ENCODE assay signal across 9 mouse cellular contexts in the genomic region with DNA sequence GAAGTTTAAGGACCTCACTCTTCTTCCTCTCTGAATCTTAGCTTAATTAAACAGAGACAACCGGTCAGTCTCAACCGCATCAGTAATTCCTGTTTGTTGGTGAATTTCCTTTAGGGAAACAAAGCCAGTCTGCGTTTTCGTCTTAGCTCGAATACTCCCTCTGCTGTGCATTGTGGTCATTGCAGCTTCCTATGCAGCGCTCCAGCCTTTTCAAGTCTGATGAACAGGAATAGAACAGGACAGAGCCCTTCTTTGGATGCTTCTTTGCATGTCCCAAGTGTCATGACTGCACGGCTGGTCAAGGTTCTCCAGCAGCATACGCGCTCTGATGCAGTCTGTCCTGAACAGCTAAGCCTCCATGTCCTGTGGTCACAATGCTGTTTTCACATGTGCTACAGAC. TPM values are rescaled to one million over a fixed set of nuclear protein-coding genes. Genes with fewer than 3 reads are reported as not detected.
DNase-seq lines count a peak whose midpoint lies in the region; ATAC-seq and TF ChIP-seq lines count a peak whose summit lies in the region.
"Had no signal": no experiment of that assay in that cellular context is flagged by ENCODE, and none has a peak within 500 bp of the region (broad histone marks: within the 10 kb centered on the region; RNA-seq: fewer than 3 reads in every experiment).

No protein-coding gene starts in this region.

- no peak; the same call in 1 of the 2 replicates for TF ChIP-seq CTCF in heart, adult 2 months (IDR thresholded peaks at IDR 0.05)
- peak; percentile 96 for TF ChIP-seq CTCF in lung, postnatal 0 days (IDR thresholded peaks at IDR 0.05)

- no peaks in the 10 kb centered on the region for H3K9me3 ChIP-seq in heart, embryonic 11.5 days (replicated peaks; ENCODE audit: control insufficient read depth, low read length)
- no peaks in the 10 kb centered on the region for H3K9me3 ChIP-seq in forebrain, embryonic 14.5 days (replicated peaks; ENCODE audit: control insufficient read depth, low read length)
- H3K9me3 ChIP-seq in lung, postnatal 0 days (ENCODE audit: low read length) = no peaks in the 10 kb centered on the region
- H3K9me3 ChIP-seq: limb, embryonic 13.5 days had no signal

- no peak overlapping the region for H3K4me2 ChIP-seq in heart, embryonic 11.5 days
- no peak overlapping the region for H3K4me2 ChIP-seq in forebrain, embryonic 14.5 days (ENCODE audit: low read length)
- no peak overlapping the region for H3K4me2 ChIP-seq in lung, postnatal 0 days (replicated peaks; ENCODE audit: low read depth, low read length)
- H3K4me2 ChIP-seq: limb, embryonic 13.5 days had no signal

- 15% methylated on average over 9 of the region's 9 CpGs for WGBS in heart, adult 2 months
- 21% methylated on average over 9 of the region's 9 CpGs for WGBS in heart, embryonic 11.5 days (ENCODE audit: insufficient replicate concordance)
- 19% methylated on average over 9 of the region's 9 CpGs for WGBS in forebrain, embryonic 14.5 days
- WGBS in lung, postnatal 0 days = 19% methylated on average over 9 of the region's 9 CpGs

- H3K4me3 ChIP-seq in heart, adult 2 months = no peak overlapping the region
- no peak overlapping the region for H3K4me3 ChIP-seq in heart, embryonic 11.5 days (ENCODE audit: low read depth, low read length)
- H3K4me3 ChIP-seq in forebrain, embryonic 14.5 days (ENCODE audit: low read depth, low read length) = no peak overlapping the region
- H3K4me3 ChIP-seq in lung, postnatal 0 days (ENCODE audit: low read depth, low read length) = no peak overlapping the region
- H3K4me3 ChIP-seq: limb, embryonic 13.5 days had no signal

- no peaks in the 10 kb centered on the region for H3K36me3 ChIP-seq in heart, adult 2 months (ENCODE audit: control insufficient read depth, insufficient read depth, low read length)
- peaks cover 7% of the 10 kb centered on the region; the same call in 1 of the 2 replicates for H3K36me3 ChIP-seq in heart, embryonic 11.5 days (ENCODE audit: control insufficient read depth, insufficient read depth, low read length)
- peaks cover 73% of the 10 kb centered on the region for H3K36me3 ChIP-seq in forebrain, embryonic 14.5 days (ENCODE audit: control insufficient read depth, insufficient read depth, low read length)
- H3K36me3 ChIP-seq in lung, postnatal 0 days (ENCODE audit: insufficient read depth, low read length) = no peaks in the 10 kb centered on the region

- peak overlapping the region; percentile 30; the same call in 1 of the 2 replicates for H3K27ac ChIP-seq in heart, adult 2 months
- no peak overlapping the region for H3K27ac ChIP-seq in heart, embryonic 11.5 days (ENCODE audit: low read depth, low read length)
- no peak overlapping the region for H3K27ac ChIP-seq in forebrain, embryonic 14.5 days (ENCODE audit: low read depth, low read length)
- no peak overlapping the region for H3K27ac ChIP-seq in lung, postnatal 0 days (ENCODE audit: low read length)
- H3K27ac ChIP-seq: limb, embryonic 13.5 days had no signal

- no peak overlapping the region for H3K9ac ChIP-seq in heart, adult 2 months (ENCODE audit: low read depth, low read length)
- H3K9ac ChIP-seq in heart, embryonic 11.5 days (ENCODE audit: low read depth, low read length) = no peak overlapping the region
- no peak overlapping the region; the same call in 1 of the 2 replicates for H3K9ac ChIP-seq in forebrain, embryonic 14.5 days (ENCODE audit: low read length)
- H3K9ac ChIP-seq in lung, postnatal 0 days (replicated peaks; ENCODE audit: low read depth) = no peak overlapping the region
- H3K9ac ChIP-seq: limb, embryonic 13.5 days had no signal

- no peaks in the 10 kb centered on the region for H3K79me2 ChIP-seq in heart, adult 2 months (replicated peaks; ENCODE audit: control insufficient read depth, insufficient read depth, low read length)

- intact Hi-C loops in heart, adult 2 months (cut with DNase I) = loop anchor here (1.0 to 10.0 kb wide), 3 partner anchors 62 to 203 kb away; no protein-coding TSS in a partner anchor

- no peak for ATAC-seq in heart, embryonic 11.5 days (replicated peaks; ENCODE audit: insufficient number of reproducible peaks, low FRiP score, low TSS enrichment)
- ATAC-seq in forebrain, embryonic 14.5 days = no peak
- no peak for ATAC-seq in lung, postnatal 0 days

- no peaks in the 10 kb centered on the region for H3K27me3 ChIP-seq in heart, adult 2 months (ENCODE audit: control insufficient read depth, insufficient read depth, low read length)
- peaks cover 5% of the 10 kb centered on the region; the same call in 1 of the 2 replicates for H3K27me3 ChIP-seq in heart, embryonic 11.5 days (ENCODE audit: control insufficient read depth, insufficient read depth, low read length)
- H3K27me3 ChIP-seq in forebrain, embryonic 14.5 days (replicated peaks; ENCODE audit: control insufficient read depth, insufficient read depth, low read length) = peaks cover 11% of the 10 kb centered on the region
- no peaks in the 10 kb centered on the region for H3K27me3 ChIP-seq in lung, postnatal 0 days (replicated peaks; ENCODE audit: insufficient read depth, low read length)

- DNase-seq in heart, adult 2 months = peak; percentile 63 to 79
- peak; percentile 78 for DNase-seq in ES-CJ7 (ENCODE audit: low read depth, low spot score)
- peak; percentile 45 for DNase-seq in cerebellum, adult 11-12 months
- DNase-seq in forebrain, embryonic 14.5 days (ENCODE audit: low spot score) = peak; percentile 86
- peak; percentile 81 for DNase-seq in kidney, adult 9 months
- DNase-seq in lung, postnatal 0 days (ENCODE audit: low spot score) = peak; percentile 81
- DNase-seq in retina, embryonic 14.5 days (ENCODE audit: low spot score) = peak; percentile 91

- no peaks in the 10 kb centered on the region; the same call in 1 of the 2 replicates for H3K4me1 ChIP-seq in heart, adult 2 months (ENCODE audit: control insufficient read depth, insufficient read depth, low read length)
- peaks cover 10% of the 10 kb centered on the region for H3K4me1 ChIP-seq in heart, embryonic 11.5 days (ENCODE audit: control insufficient read depth, insufficient read depth, low read length)
- peaks cover 4% of the 10 kb centered on the region; the same call in 1 of the 2 replicates for H3K4me1 ChIP-seq in forebrain, embryonic 14.5 days (ENCODE audit: control insufficient read depth, insufficient read depth, low read length)
- H3K4me1 ChIP-seq in lung, postnatal 0 days (ENCODE audit: insufficient read depth, low read depth, low read length) = peaks cover 8% of the 10 kb centered on the region; the same call in 1 of the 2 replicates

- TF ChIP-seq EP300 in heart, adult 2 months (IDR thresholded peaks at IDR 0.05; ENCODE audit: insufficient read depth, low read depth, low read length) = peak; percentile 44; the same call in 1 of the 2 replicates
- TF ChIP-seq EP300 in lung, postnatal 0 days (IDR thresholded peaks at IDR 0.05) = no peak

- no peak for TF ChIP-seq POLR2A in heart, adult 2 months (IDR thresholded peaks at IDR 0.05; ENCODE audit: insufficient read depth, low read depth, low read length)

RNA-seq across cellular contexts. Expression of gene Tomm6, which starts 11.6 kb away (rescaled TPM):
- 100 to 1,000 TPM; 113 to 125 TPM for total RNA-seq in heart, adult 2 months (2021)
- 53.9 and 68.1 TPM in 2 replicates for polyA plus RNA-seq in heart, adult 2 months (2012; rRNA removed)
- polyA plus RNA-seq in heart, embryonic 11.5 days (2014; fragmentation: Nextera tagmentation; extraction: Ambion mirVana) = 322 and 360 TPM in 2 replicates
- polyA plus RNA-seq in forebrain, embryonic 14.5 days (2014; fragmentation: Nextera tagmentation; extraction: Ambion mirVana) = 309 and 324 TPM in 2 replicates
- polyA plus RNA-seq in lung, postnatal 0 days (2015; fragmentation: Nextera tagmentation; extraction: Ambion mirVana) = 303 and 324 TPM in 2 replicates

RNA-seq across cellular contexts. Expression of gene Frs3, which starts 12.2 kb away (rescaled TPM):
- total RNA-seq in heart, adult 2 months (2021) = 1 to 10 TPM; 4.8 to 5.2 TPM
- polyA plus RNA-seq in heart, adult 2 months (2012; rRNA removed) = 10.8 and 11.7 TPM in 2 replicates
- 2.2 and 2.7 TPM in 2 replicates for polyA plus RNA-seq in heart, embryonic 11.5 days (2014; fragmentation: Nextera tagmentation; extraction: Ambion mirVana)
- 16.1 and 17.4 TPM in 2 replicates for polyA plus RNA-seq in forebrain, embryonic 14.5 days (2014; fragmentation: Nextera tagmentation; extraction: Ambion mirVana)
- 4.1 TPM in 2 replicates for polyA plus RNA-seq in lung, postnatal 0 days (2015; fragmentation: Nextera tagmentation; extraction: Ambion mirVana)

RNA-seq across cellular contexts. Expression of gene Gm21981, which starts 17.7 kb away (rescaled TPM):
- total RNA-seq in heart, adult 2 months (2021) = under 1 TPM; 0.78 to 0.89 TPM
- polyA plus RNA-seq in heart, adult 2 months (2012; rRNA removed) = 0.73 and 1.2 TPM in 2 replicates
- polyA plus RNA-seq in heart, embryonic 11.5 days (2014; fragmentation: Nextera tagmentation; extraction: Ambion mirVana) = 0.94 and 1.3 TPM in 2 replicates
- 4.7 and 4.8 TPM in 2 replicates for polyA plus RNA-seq in forebrain, embryonic 14.5 days (2014; fragmentation: Nextera tagmentation; extraction: Ambion mirVana)
- polyA plus RNA-seq in lung, postnatal 0 days (2015; fragmentation: Nextera tagmentation; extraction: Ambion mirVana) = 0.18 and 0.42 TPM in 2 replicates

RNA-seq across cellular contexts. Expression of gene Prickle4, which starts 18.0 kb away (rescaled TPM):
- total RNA-seq in heart, adult 2 months (2021) = 1 to 10 TPM; 3.7 to 3.9 TPM
- 4.0 and 8.3 TPM in 2 replicates for polyA plus RNA-seq in heart, adult 2 months (2012; rRNA removed)
- polyA plus RNA-seq in heart, embryonic 11.5 days (2014; fragmentation: Nextera tagmentation; extraction: Ambion mirVana) = 0.39 TPM in 1 of 2 replicates, not detected in the other
- 0.42 and 0.62 TPM in 2 replicates for polyA plus RNA-seq in forebrain, embryonic 14.5 days (2014; fragmentation: Nextera tagmentation; extraction: Ambion mirVana)
- 0.94 and 1.9 TPM in 2 replicates for polyA plus RNA-seq in lung, postnatal 0 days (2015; fragmentation: Nextera tagmentation; extraction: Ambion mirVana)

RNA-seq across cellular contexts. Expression of gene Usp49, which starts 46.1 kb away (rescaled TPM):
- total RNA-seq in heart, adult 2 months (2021) = 1 to 10 TPM; 3.4 to 3.6 TPM
- polyA plus RNA-seq in heart, adult 2 months (2012; rRNA removed) = 2.9 and 3.6 TPM in 2 replicates
- 2.7 and 3.7 TPM in 2 replicates for polyA plus RNA-seq in heart, embryonic 11.5 days (2014; fragmentation: Nextera tagmentation; extraction: Ambion mirVana)
- polyA plus RNA-seq in forebrain, embryonic 14.5 days (2014; fragmentation: Nextera tagmentation; extraction: Ambion mirVana) = 5.9 and 6.6 TPM in 2 replicates
- polyA plus RNA-seq in lung, postnatal 0 days (2015; fragmentation: Nextera tagmentation; extraction: Ambion mirVana) = 3.3 and 4.1 TPM in 2 replicates
